Mouse (Mus musculus): ENCODE measurements around the gene Med27. TPM values are rescaled to one million over a fixed set of nuclear protein-coding genes. Genes with fewer than 3 reads are reported as not detected.

Gene Med27
- polyA plus RNA-seq, 1 experiment: 21.4 TPM

DNA sequence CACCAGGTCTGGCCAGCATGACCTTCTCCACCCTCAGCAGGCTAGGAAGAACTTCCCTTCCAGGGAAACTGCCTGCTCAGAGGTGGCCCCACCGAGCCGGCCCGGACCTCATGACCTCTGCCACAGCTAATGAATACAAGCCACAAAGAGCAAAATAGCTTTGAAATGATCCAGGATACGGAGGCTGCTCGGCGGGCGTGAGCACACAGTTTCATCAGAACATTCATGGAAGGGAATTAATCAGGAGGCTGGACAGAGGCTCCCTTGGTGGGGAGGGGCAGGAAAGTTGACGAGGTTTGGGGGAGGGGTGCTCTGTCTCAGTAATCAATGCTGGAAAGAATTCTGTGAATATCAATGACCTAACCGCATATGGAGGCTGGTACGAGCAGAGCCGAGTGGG is 227.6 kb downstream of the Med27 start:
- Histone ChIP-seq H3K9ac (ENCODE audit: low read depth, poor library complexity, severe bottlenecking) (no peak overlapping the region), H3K27me3 (ENCODE audit: control insufficient read depth, insufficient read depth, low read length, poor library complexity, severe bottlenecking) (no peaks in the 10 kb centered on the region), H3K27ac (ENCODE audit: insufficient read depth, low read length) (no peak overlapping the region), H3K36me3 (ENCODE audit: control insufficient read depth, insufficient read depth, low read length, poor library complexity, severe bottlenecking) (no peaks in the 10 kb centered on the region), H3K9me3 (replicated peaks; ENCODE audit: control insufficient read depth, insufficient read depth, low read length, poor library complexity, severe bottlenecking) (no peaks in the 10 kb centered on the region), H3K4me1 (ENCODE audit: control insufficient read depth, insufficient read depth, low read length) (peaks cover 9% of the 10 kb centered on the region), H3K4me3 (ENCODE audit: low read depth, low read length) (no peak overlapping the region)
- TF ChIP-seq CTCF (IDR thresholded peaks at IDR 0.05; ENCODE audit: low read depth, low read length): no peak
- TF ChIP-seq EP300 (IDR thresholded peaks at IDR 0.05; ENCODE audit: insufficient read depth, low read depth, low read length): no peak
- no peak for TF ChIP-seq POLR2A (IDR thresholded peaks at IDR 0.05; ENCODE audit: insufficient read depth, low read length)

Other genes with a start within 250 kb of the Med27 start
- 107 and 113 TPM in 2 replicates for gene Setx, start 222.6 kb upstream of the Med27 start, polyA plus RNA-seq (2011; ENCODE audit: insufficient read depth, insufficient read length, low read depth, missing spikeins)
- gene Ntng2, start 93.8 kb upstream of the Med27 start, polyA plus RNA-seq (2011; ENCODE audit: insufficient read depth, insufficient read length, low read depth, missing spikeins): 0.30 TPM in 1 of 2 replicates, not detected in the other